Mouse (Mus musculus) myocyte (in vitro differentiated cells): ENCODE data around the gene Dnmt1.
A peak's percentile ranks its signal among the peaks of the same experiment; 100 is the strongest.

Experiments used
- CEBPB ChIP-seq: IDR thresholded peaks from 2 replicates; pipeline ENCODE4 v1.6.1; 2011; ENCODE audit warnings: mild to moderate bottlenecking, moderate library complexity; ENCODE audit not compliant: poor library complexity, insufficient read depth, severe bottlenecking
- E2F4 ChIP-seq: IDR thresholded peaks from one replicate; pipeline ENCODE4 v1.6.1; 2011; ENCODE audit warnings: mild to moderate bottlenecking, control low read depth, moderate library complexity; ENCODE audit not compliant: insufficient read depth
- MAX ChIP-seq: IDR thresholded peaks from one replicate; pipeline ENCODE4 v1.6.1; 2011; ENCODE audit warnings: low read depth, mild to moderate bottlenecking, control low read depth
- MYOD1 ChIP-seq, 3 experiments: IDR thresholded peaks; one replicate each; pipeline ENCODE4 v1.6.1; 2011; ENCODE audit warnings: control low read depth in 2 of 3, low read depth in 2 of 3, mild to moderate bottlenecking in 2 of 3, moderate library complexity in 1 of 3; ENCODE audit not compliant: insufficient read length in 2 of 3, control insufficient read depth in 1 of 3
- MYOG ChIP-seq, 3 experiments: IDR thresholded peaks; one replicate each; pipeline ENCODE4 v1.6.1; 2011; ENCODE audit warnings: control low read depth in 2 of 3, low read depth in 2 of 3, mild to moderate bottlenecking in 2 of 3; ENCODE audit not compliant: insufficient read length in 2 of 3, control insufficient read depth in 1 of 3, insufficient read depth in 1 of 3
- POLR2A ChIP-seq: IDR thresholded peaks from one replicate; pipeline ENCODE4 v1.6.1; 2011; ENCODE audit warnings: low read depth, mild to moderate bottlenecking, control low read depth, moderate library complexity; ENCODE audit not compliant: insufficient read length
- POLR2AphosphoS2 ChIP-seq: IDR thresholded peaks from one replicate; pipeline ENCODE4 v1.6.1; 2011; ENCODE audit warnings: low read depth, control low read depth; ENCODE audit not compliant: insufficient read length
- REST ChIP-seq: IDR thresholded peaks from one replicate; pipeline ENCODE4 v1.6.1; 2011; ENCODE audit warnings: mild to moderate bottlenecking, control low read depth, moderate library complexity; ENCODE audit not compliant: insufficient read depth, insufficient read length
- SRF ChIP-seq: IDR thresholded peaks from one replicate; pipeline ENCODE4 v1.6.1; 2011; ENCODE audit warnings: low read depth; ENCODE audit not compliant: control insufficient read depth, insufficient read length
- TCF12 ChIP-seq: IDR thresholded peaks from one replicate; pipeline ENCODE4 v1.6.1; 2011; ENCODE audit warnings: mild to moderate bottlenecking, control low read depth; ENCODE audit not compliant: poor library complexity, insufficient read depth, severe bottlenecking
- TCF3 ChIP-seq: IDR thresholded peaks from one replicate; pipeline ENCODE4 v1.6.1; 2011; ENCODE audit warnings: low read depth, control low read depth; ENCODE audit not compliant: insufficient read length
- USF1 ChIP-seq: IDR thresholded peaks from one replicate; pipeline ENCODE4 v1.6.1; 2011; ENCODE audit warnings: low read depth, mild to moderate bottlenecking, control low read depth, moderate library complexity

DNA sequence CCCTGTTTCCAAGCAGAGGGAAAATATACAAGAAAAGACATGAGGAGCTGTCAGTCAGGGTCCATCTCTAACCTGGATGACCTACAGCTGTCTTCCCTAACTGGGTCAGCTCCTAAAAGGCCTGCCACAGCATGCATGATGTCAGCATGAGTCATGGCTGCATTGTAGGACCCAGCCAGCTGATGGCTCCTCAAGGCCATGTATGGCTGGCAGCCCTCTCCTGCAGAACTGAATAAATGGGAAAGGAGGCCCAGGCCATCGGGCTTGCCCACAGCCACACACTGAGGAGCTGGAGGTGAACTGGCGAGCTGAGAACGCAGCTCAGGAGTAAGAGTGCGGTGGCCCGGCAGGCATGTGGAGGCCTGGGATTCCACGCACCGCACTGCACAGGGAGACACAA, 16.3 kb downstream of the Dnmt1 start:
- no peak for TF ChIP-seq POLR2A
- TF ChIP-seq E2F4, result no peak
- no peak for TF ChIP-seq MAX
- peak; percentile 13 to 87 (median 77) for TF ChIP-seq MYOD1 (IDR thresholded peaks at IDR 0.05; ENCODE audit: control insufficient read depth in 1 of 3, insufficient read length in 2 of 3, low read depth in 2 of 3)
- TF ChIP-seq POLR2AphosphoS2, result no peak
- no peak for TF ChIP-seq USF1
- TF ChIP-seq CEBPB, result no peak
- no peak for TF ChIP-seq TCF12
- TF ChIP-seq SRF, result peak; percentile 81
- TF ChIP-seq TCF3, result no peak
- TF ChIP-seq MYOG (IDR thresholded peaks at IDR 0.05; ENCODE audit: control insufficient read depth in 1 of 3, insufficient read depth in 1 of 3, insufficient read length in 2 of 3, low read depth in 2 of 3), result peak; percentile 22 to 73 (median 51)
- no peak for TF ChIP-seq REST
